ENCODE assay signal across 12 mouse cellular contexts in the genomic region with DNA sequence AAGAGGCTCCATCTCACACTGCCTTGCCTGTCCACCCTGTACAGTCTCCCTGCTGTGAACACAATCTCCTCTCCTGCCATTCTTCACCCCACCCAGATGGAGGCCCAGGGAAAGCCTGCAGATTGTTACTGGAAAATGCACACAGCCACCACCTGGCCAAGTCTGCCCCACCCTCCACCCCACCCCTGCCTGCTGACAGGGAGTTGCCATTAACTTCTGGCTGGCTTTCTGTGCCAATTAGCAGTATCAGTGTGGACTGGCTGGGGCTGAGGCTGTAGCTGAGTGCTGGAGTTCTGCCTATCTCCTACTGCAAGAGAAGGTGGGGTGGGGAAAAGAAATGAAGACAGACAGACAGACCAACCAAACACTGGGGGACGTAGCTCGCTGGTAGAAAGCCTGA. TPM values are rescaled to one million over a fixed set of nuclear protein-coding genes. Genes with fewer than 3 reads are reported as not detected.
DNase-seq lines count a peak whose midpoint lies in the region; ATAC-seq and TF ChIP-seq lines count a peak whose summit lies in the region.
"Had no signal": no experiment of that assay in that cellular context is flagged by ENCODE, and none has a peak within 500 bp of the region (broad histone marks: within the 10 kb centered on the region; RNA-seq: fewer than 3 reads in every experiment).

No protein-coding gene starts in this region.

- H3K36me3 ChIP-seq in ES-Bruce4 (ENCODE audit: control insufficient read depth, insufficient read depth, low read length, poor library complexity, severe bottlenecking), result no peaks in the 10 kb centered on the region
- H3K36me3 ChIP-seq in liver, embryonic 14.5 days (replicated peaks; ENCODE audit: control insufficient read depth, insufficient read depth, low read depth), result no peaks in the 10 kb centered on the region
- H3K36me3 ChIP-seq in hindbrain, embryonic 14.5 days (replicated peaks; ENCODE audit: control insufficient read depth, insufficient read depth), result no peaks in the 10 kb centered on the region
- H3K36me3 ChIP-seq in neural tube, embryonic 15.5 days, result no peaks in the 10 kb centered on the region

- peak overlapping the region; percentile 60 for H3K27ac ChIP-seq in ES-Bruce4 (ENCODE audit: insufficient read depth, low read length)
- peak overlapping the region; percentile 85 for H3K27ac ChIP-seq in bone marrow, adult 2 months (ENCODE audit: control insufficient read depth, insufficient read depth, low read depth, low read length, poor library complexity)
- peak overlapping the region; percentile 90 for H3K27ac ChIP-seq in liver, embryonic 14.5 days
- no peak overlapping the region for H3K27ac ChIP-seq in hindbrain, embryonic 14.5 days
- H3K27ac ChIP-seq in neural tube, embryonic 15.5 days (replicated peaks), result no peak overlapping the region
- H3K27ac ChIP-seq: left cerebral cortex, adult 2 months had no signal

- no peaks in the 10 kb centered on the region for H3K9me3 ChIP-seq in ES-Bruce4 (replicated peaks; ENCODE audit: control insufficient read depth, insufficient read depth, low read length, poor library complexity, severe bottlenecking)
- H3K9me3 ChIP-seq in liver, embryonic 14.5 days (ENCODE audit: control insufficient read depth, low read length), result no peaks in the 10 kb centered on the region
- no peaks in the 10 kb centered on the region for H3K9me3 ChIP-seq in hindbrain, embryonic 14.5 days (ENCODE audit: control insufficient read depth, low read length)
- H3K9me3 ChIP-seq in neural tube, embryonic 15.5 days (replicated peaks), result no peaks in the 10 kb centered on the region

- peak overlapping the region; percentile 59 for H3K4me2 ChIP-seq in liver, embryonic 14.5 days (ENCODE audit: low read depth)
- no peak overlapping the region for H3K4me2 ChIP-seq in hindbrain, embryonic 14.5 days (replicated peaks)
- no peak overlapping the region for H3K4me2 ChIP-seq in neural tube, embryonic 15.5 days

- TF ChIP-seq POLR2A in ES-Bruce4 (IDR thresholded peaks at IDR 0.05; ENCODE audit: insufficient read depth, low read length), result no peak
- TF ChIP-seq POLR2A in bone marrow, adult 2 months (IDR thresholded peaks at IDR 0.05; ENCODE audit: borderline replicate concordance, control insufficient read depth, low read depth, low read length), result no peak

- 58% methylated on average over 2 of the region's 2 CpGs for WGBS in bone marrow, adult 2 months
- WGBS in liver, embryonic 14.5 days (ENCODE audit: insufficient replicate concordance), result 10% methylated on average over 2 of the region's 2 CpGs
- 65% methylated on average over 2 of the region's 2 CpGs for WGBS in hindbrain, embryonic 14.5 days
- 78% methylated on average over 2 of the region's 2 CpGs for WGBS in neural tube, embryonic 15.5 days

- ATAC-seq in liver, embryonic 14.5 days (ENCODE audit: insufficient read depth), result peak; percentile 96
- no peak for ATAC-seq in hindbrain, embryonic 14.5 days (ENCODE audit: low FRiP score)
- no peak for ATAC-seq in neural tube, embryonic 15.5 days (ENCODE audit: low FRiP score)

- no peak overlapping the region for H3K4me3 ChIP-seq in ES-Bruce4 (ENCODE audit: low read depth, low read length)
- no peak overlapping the region for H3K4me3 ChIP-seq in bone marrow, adult 2 months (replicated peaks; ENCODE audit: control insufficient read depth, low read depth, low read length)
- H3K4me3 ChIP-seq in liver, embryonic 14.5 days (ENCODE audit: insufficient read depth in 1 of 2, low read depth in 2 of 2, low read length in 2 of 2), result no peak overlapping the region
- H3K4me3 ChIP-seq in hindbrain, embryonic 14.5 days (replicated peaks; ENCODE audit: low read length), result no peak overlapping the region
- H3K4me3 ChIP-seq in neural tube, embryonic 15.5 days (replicated peaks), result no peak overlapping the region
- H3K4me3 ChIP-seq: left cerebral cortex, adult 2 months had no signal

- no peaks in the 10 kb centered on the region for H3K27me3 ChIP-seq in ES-Bruce4 (ENCODE audit: control insufficient read depth, insufficient read depth, low read length, poor library complexity, severe bottlenecking)
- no peaks in the 10 kb centered on the region for H3K27me3 ChIP-seq in liver, embryonic 14.5 days (ENCODE audit: control insufficient read depth, insufficient read depth, low read length)
- no peaks in the 10 kb centered on the region for H3K27me3 ChIP-seq in hindbrain, embryonic 14.5 days (ENCODE audit: control insufficient read depth, insufficient read depth, low read length)
- H3K27me3 ChIP-seq in neural tube, embryonic 15.5 days (replicated peaks), result no peaks in the 10 kb centered on the region

- H3K4me1 ChIP-seq in ES-Bruce4 (ENCODE audit: control insufficient read depth, insufficient read depth, low read length), result peaks cover 2% of the 10 kb centered on the region
- H3K4me1 ChIP-seq in bone marrow, adult 2 months (ENCODE audit: control insufficient read depth, insufficient read depth, low read length), result peaks cover 5% of the 10 kb centered on the region
- H3K4me1 ChIP-seq in liver, embryonic 14.5 days (replicated peaks; ENCODE audit: control insufficient read depth in 2 of 2, insufficient read depth in 2 of 2, low read length in 1 of 2), result peaks cover 46 to 51% of the 10 kb centered on the region in 2 experiments
- H3K4me1 ChIP-seq in hindbrain, embryonic 14.5 days (replicated peaks; ENCODE audit: control insufficient read depth, insufficient read depth, low read length), result no peaks in the 10 kb centered on the region
- H3K4me1 ChIP-seq in neural tube, embryonic 15.5 days, result peaks cover 4% of the 10 kb centered on the region; the same call in 1 of the 2 replicates

- H3K9ac ChIP-seq in ES-Bruce4 (ENCODE audit: low read depth, poor library complexity, severe bottlenecking), result no peak overlapping the region
- H3K9ac ChIP-seq in liver, embryonic 14.5 days (replicated peaks), result peak overlapping the region; percentile 47
- H3K9ac ChIP-seq in hindbrain, embryonic 14.5 days, result no peak overlapping the region
- H3K9ac ChIP-seq in neural tube, embryonic 15.5 days (replicated peaks), result no peak overlapping the region

- no peak for TF ChIP-seq CTCF in ES-Bruce4 (IDR thresholded peaks at IDR 0.05; ENCODE audit: low read depth, low read length)
- TF ChIP-seq CTCF in bone marrow, adult 2 months (IDR thresholded peaks at IDR 0.05; ENCODE audit: control insufficient read depth, insufficient read depth, low read length), result no peak
- TF ChIP-seq CTCF in liver, embryonic 14.5 days (IDR thresholded peaks at IDR 0.05; ENCODE audit: low read depth), result 0 out of 2 replicates have a peak, but pooled peaks have one; percentile 32

- 0 out of 2 replicates have a peak, but pooled peaks have one; percentile 40 for TF ChIP-seq EP300 in ES-Bruce4 (IDR thresholded peaks at IDR 0.05; ENCODE audit: insufficient read depth, low read depth, low read length)
- peak; percentile 63 for TF ChIP-seq EP300 in liver, embryonic 14.5 days (IDR thresholded peaks at IDR 0.05; ENCODE audit: low read depth)

- peak; percentile 62 for DNase-seq in heart, postnatal 4 days
- DNase-seq in liver, embryonic 14.5 days (ENCODE audit: low read depth in 3 of 3, low spot score in 3 of 3), result peak; percentile 75 to 85 (median 78)
- DNase-seq in hindbrain, embryonic 14.5 days (ENCODE audit: low spot score), result no peak
- no peak for DNase-seq in layer of hippocampus, postnatal 14 days (ENCODE audit: low spot score in 2 of 2)
- DNase-seq in gastrocnemius, postnatal 10 days, result no peak
- DNase-seq: cerebellum, postnatal 36 days; gastrocnemius, postnatal 14 days; right cerebral cortex, postnatal 14 days had no signal

RNA-seq across cellular contexts. Expression of a gene that starts 10.5 kb away (rescaled TPM):
- 171 and 183 TPM in 2 replicates for polyA plus RNA-seq in ES-Bruce4 (2011; ENCODE audit: insufficient read depth, insufficient read length, low read depth, missing spikeins)
- polyA plus RNA-seq in bone marrow, adult 2 months (2011; ENCODE audit: insufficient read depth, insufficient read length, low replicate concordance, missing spikeins), result 390 and 403 TPM in 2 replicates
- total RNA-seq in heart, postnatal 4 days (2021), result 10 to 100 TPM; 63.1 to 69.1 TPM
- polyA plus RNA-seq in liver, embryonic 14.5 days (2012; rRNA removed), result 123 and 181 TPM in 2 replicates
- polyA plus RNA-seq in liver, embryonic 14.5 days (2014; fragmentation: Nextera tagmentation; extraction: Ambion mirVana), result 371 and 373 TPM in 2 replicates
- polyA plus RNA-seq in hindbrain, embryonic 14.5 days (2014; fragmentation: Nextera tagmentation; extraction: Ambion mirVana), result 35.5 and 36.3 TPM in 2 replicates
- total RNA-seq in layer of hippocampus, postnatal 14 days (2021), result 1 to 10 TPM; 2.1 to 3.4 TPM
- 26.7 and 88.4 TPM in 2 replicates for polyA plus RNA-seq in neural tube, embryonic 15.5 days (2015; fragmentation: Nextera tagmentation; extraction: Ambion mirVana)
- 10 to 100 TPM; 11.4 to 13.2 TPM for total RNA-seq in gastrocnemius, postnatal 10 days (2021)

RNA-seq across cellular contexts. Expression of a gene that starts 12.7 kb away (rescaled TPM):
- 35.7 and 40.3 TPM in 2 replicates for polyA plus RNA-seq in ES-Bruce4 (2011; ENCODE audit: insufficient read depth, insufficient read length, low read depth, missing spikeins)
- 145 and 156 TPM in 2 replicates for polyA plus RNA-seq in bone marrow, adult 2 months (2011; ENCODE audit: insufficient read depth, insufficient read length, low replicate concordance, missing spikeins)
- total RNA-seq in heart, postnatal 4 days (2021), result 10 to 100 TPM; 93.1 to 99.2 TPM
- 122 and 136 TPM in 2 replicates for polyA plus RNA-seq in liver, embryonic 14.5 days (2012; rRNA removed)
- polyA plus RNA-seq in liver, embryonic 14.5 days (2014; fragmentation: Nextera tagmentation; extraction: Ambion mirVana), result 135 and 144 TPM in 2 replicates
- polyA plus RNA-seq in hindbrain, embryonic 14.5 days (2014; fragmentation: Nextera tagmentation; extraction: Ambion mirVana), result 14.4 and 16.3 TPM in 2 replicates
- 1 to 10 TPM; 1.6 to 3.3 TPM for total RNA-seq in layer of hippocampus, postnatal 14 days (2021)
- polyA plus RNA-seq in neural tube, embryonic 15.5 days (2015; fragmentation: Nextera tagmentation; extraction: Ambion mirVana), result 15.6 and 42.9 TPM in 2 replicates
- total RNA-seq in gastrocnemius, postnatal 10 days (2021), result 10 to 100 TPM; 14.3 to 20.5 TPM

RNA-seq across cellular contexts. Expression of a gene that starts 12.8 kb away (rescaled TPM):
- 3.6 and 5.0 TPM in 2 replicates for polyA plus RNA-seq in ES-Bruce4 (2011; ENCODE audit: insufficient read depth, insufficient read length, low read depth, missing spikeins)
- 16.9 and 21.8 TPM in 2 replicates for polyA plus RNA-seq in bone marrow, adult 2 months (2011; ENCODE audit: insufficient read depth, insufficient read length, low replicate concordance, missing spikeins)
- 10 to 100 TPM; 15.3 to 15.5 TPM for total RNA-seq in heart, postnatal 4 days (2021)
- polyA plus RNA-seq in liver, embryonic 14.5 days (2012; rRNA removed), result 7.1 and 7.6 TPM in 2 replicates
- polyA plus RNA-seq in liver, embryonic 14.5 days (2014; fragmentation: Nextera tagmentation; extraction: Ambion mirVana), result 7.5 and 9.8 TPM in 2 replicates
- polyA plus RNA-seq in hindbrain, embryonic 14.5 days (2014; fragmentation: Nextera tagmentation; extraction: Ambion mirVana), result 5.2 and 7.1 TPM in 2 replicates
- 1 to 10 TPM; 4.2 to 4.5 TPM for total RNA-seq in layer of hippocampus, postnatal 14 days (2021)
- 6.0 and 8.0 TPM in 2 replicates for polyA plus RNA-seq in neural tube, embryonic 15.5 days (2015; fragmentation: Nextera tagmentation; extraction: Ambion mirVana)
- 1 to 10 TPM; 5.1 to 5.3 TPM for total RNA-seq in gastrocnemius, postnatal 10 days (2021)

RNA-seq across cellular contexts. Expression of a gene that starts 22.0 kb away (rescaled TPM):
- 0.37 TPM in 1 of 2 replicates, not detected in the other for polyA plus RNA-seq in ES-Bruce4 (2011; ENCODE audit: insufficient read depth, insufficient read length, low read depth, missing spikeins)
- polyA plus RNA-seq in bone marrow, adult 2 months (2011; ENCODE audit: insufficient read depth, insufficient read length, low replicate concordance, missing spikeins), result not detected in 2 replicates
- under 1 TPM in 1 of 2 experiments, not detected in 1; 0.18 TPM for total RNA-seq in heart, postnatal 4 days (2021)
- polyA plus RNA-seq in liver, embryonic 14.5 days (2012; rRNA removed), result 0.02 TPM in 1 of 2 replicates, not detected in the other
- not detected in 2 replicates for polyA plus RNA-seq in liver, embryonic 14.5 days (2014; fragmentation: Nextera tagmentation; extraction: Ambion mirVana)
- polyA plus RNA-seq in hindbrain, embryonic 14.5 days (2014; fragmentation: Nextera tagmentation; extraction: Ambion mirVana), result not detected in 2 replicates
- total RNA-seq in layer of hippocampus, postnatal 14 days (2021), result not detected
- polyA plus RNA-seq in neural tube, embryonic 15.5 days (2015; fragmentation: Nextera tagmentation; extraction: Ambion mirVana), result not detected in 2 replicates
- total RNA-seq in gastrocnemius, postnatal 10 days (2021), result not detected
- total RNA-seq: gastrocnemius, postnatal 14 days had no signal

RNA-seq across cellular contexts. Expression of a gene that starts 29.1 kb away (rescaled TPM):
- 1.4 and 2.1 TPM in 2 replicates for polyA plus RNA-seq in ES-Bruce4 (2011; ENCODE audit: insufficient read depth, insufficient read length, low read depth, missing spikeins)
- 9.5 and 12.3 TPM in 2 replicates for polyA plus RNA-seq in bone marrow, adult 2 months (2011; ENCODE audit: insufficient read depth, insufficient read length, low replicate concordance, missing spikeins)
- total RNA-seq in heart, postnatal 4 days (2021), result 1 to 10 TPM; 2.7 to 3.5 TPM
- polyA plus RNA-seq in liver, embryonic 14.5 days (2012; rRNA removed), result 0.03 and 0.08 TPM in 2 replicates
- 0.10 and 0.28 TPM in 2 replicates for polyA plus RNA-seq in liver, embryonic 14.5 days (2014; fragmentation: Nextera tagmentation; extraction: Ambion mirVana)
- 0.89 and 1.0 TPM in 2 replicates for polyA plus RNA-seq in hindbrain, embryonic 14.5 days (2014; fragmentation: Nextera tagmentation; extraction: Ambion mirVana)
- total RNA-seq in layer of hippocampus, postnatal 14 days (2021), result 1 to 10 TPM; 2.8 to 3.2 TPM
- 0.95 and 1.7 TPM in 2 replicates for polyA plus RNA-seq in neural tube, embryonic 15.5 days (2015; fragmentation: Nextera tagmentation; extraction: Ambion mirVana)
- total RNA-seq in gastrocnemius, postnatal 10 days (2021), result 1 to 10 TPM; 1.2 to 3.3 TPM

Comparison
In these comparisons a context has a peak if more than half of its experiments do, and no peak if none do; other contexts are left out.
1. H3K27ac ChIP-seq: peak in ES-Bruce4 (single experiment), bone marrow, adult 2 months (single experiment) and liver, embryonic 14.5 days (single experiment); none in hindbrain, embryonic 14.5 days (single experiment) and neural tube, embryonic 15.5 days (single experiment).
2. DNase-seq: peak in heart, postnatal 4 days (single experiment) and liver, embryonic 14.5 days (3 of 3); none in hindbrain, embryonic 14.5 days (single experiment), layer of hippocampus, postnatal 14 days (0 of 2) and gastrocnemius, postnatal 10 days (single experiment).